ENCODE assay signal across 10 mouse cellular contexts in genomic region chr7:35729621-35730031, GRCm38 (mm10). TPM values are rescaled to one million over a fixed set of nuclear protein-coding genes. Genes with fewer than 3 reads are reported as not detected.
DNase-seq lines count a peak whose midpoint lies in the region; ATAC-seq lines count a peak whose summit lies in the region.
"Had no signal": no experiment of that assay in that cellular context is flagged by ENCODE, and none has a peak within 500 bp of the region (broad histone marks: within the 10 kb centered on the region; RNA-seq: fewer than 3 reads in every experiment).

No protein-coding gene starts in this region.

- H3K36me3 ChIP-seq in intestine, embryonic 15.5 days: 0 out of 2 replicates have a peak, but pooled peaks cover 4% of the 10 kb centered on the region
- H3K36me3 ChIP-seq in intestine, embryonic 16.5 days (ENCODE audit: control insufficient read depth, insufficient read depth, low read length): 0 out of 2 replicates have a peak, but pooled peaks cover 3% of the 10 kb centered on the region
- peaks cover 8% of the 10 kb centered on the region; the same call in 1 of the 2 replicates for H3K36me3 ChIP-seq in stomach, embryonic 15.5 days

- H3K9ac ChIP-seq in intestine, embryonic 15.5 days: no peak overlapping the region
- H3K9ac ChIP-seq in intestine, embryonic 16.5 days (ENCODE audit: low read depth, low read length): no peak overlapping the region
- no peak overlapping the region for H3K9ac ChIP-seq in stomach, embryonic 15.5 days

- no peaks in the 10 kb centered on the region for H3K4me1 ChIP-seq in intestine, embryonic 15.5 days (replicated peaks)
- no peaks in the 10 kb centered on the region for H3K4me1 ChIP-seq in intestine, embryonic 16.5 days (ENCODE audit: control insufficient read depth, insufficient read depth, low read length)
- H3K4me1 ChIP-seq in stomach, embryonic 15.5 days: no peaks in the 10 kb centered on the region

- H3K27me3 ChIP-seq in intestine, embryonic 15.5 days (replicated peaks): no peaks in the 10 kb centered on the region
- H3K27me3 ChIP-seq in intestine, embryonic 16.5 days (replicated peaks; ENCODE audit: control insufficient read depth, insufficient read depth, low read length): no peaks in the 10 kb centered on the region
- H3K27me3 ChIP-seq in stomach, embryonic 15.5 days (replicated peaks): no peaks in the 10 kb centered on the region

- H3K9me3 ChIP-seq in intestine, embryonic 15.5 days: no peaks in the 10 kb centered on the region
- H3K9me3 ChIP-seq in intestine, embryonic 16.5 days (ENCODE audit: control insufficient read depth, low read length): no peaks in the 10 kb centered on the region
- no peaks in the 10 kb centered on the region for H3K9me3 ChIP-seq in stomach, embryonic 15.5 days
- H3K9me3 ChIP-seq: G1E had no signal

- 75% methylated on average over 9 of the region's 9 CpGs for WGBS in intestine, embryonic 15.5 days
- 68% methylated on average over 9 of the region's 9 CpGs for WGBS in intestine, embryonic 16.5 days
- WGBS in stomach, embryonic 15.5 days: 70% methylated on average over 9 of the region's 9 CpGs

- H3K4me2 ChIP-seq in intestine, embryonic 15.5 days (replicated peaks): no peak overlapping the region
- no peak overlapping the region for H3K4me2 ChIP-seq in intestine, embryonic 16.5 days (ENCODE audit: low read depth, low read length)
- H3K4me2 ChIP-seq in stomach, embryonic 15.5 days: no peak overlapping the region

- peak; percentile 3 for DNase-seq in T-cell, adult 2 months (ENCODE audit: low spot score)
- DNase-seq in induced T-regulatory cell, adult 2 months (ENCODE audit: low read depth): peak; percentile 74
- no peak for DNase-seq in cerebellum, postnatal 10 days
- DNase-seq in layer of hippocampus, adult 8-10 months (ENCODE audit: low spot score in 2 of 2): no peak
- DNase-seq in neural tube, embryonic 10.5 days (ENCODE audit: extremely low spot score, low spot score): no peak

- H3K4me3 ChIP-seq in intestine, embryonic 15.5 days (replicated peaks): no peak overlapping the region
- no peak overlapping the region for H3K4me3 ChIP-seq in intestine, embryonic 16.5 days (ENCODE audit: low read length)
- H3K4me3 ChIP-seq in stomach, embryonic 15.5 days (replicated peaks): no peak overlapping the region
- H3K4me3 ChIP-seq: heart, adult 2 months had no signal

- no peak overlapping the region for H3K27ac ChIP-seq in intestine, embryonic 15.5 days
- no peak overlapping the region for H3K27ac ChIP-seq in intestine, embryonic 16.5 days (ENCODE audit: low read length)
- H3K27ac ChIP-seq in stomach, embryonic 15.5 days: no peak overlapping the region
- H3K27ac ChIP-seq: heart, adult 2 months had no signal

- ATAC-seq in intestine, embryonic 15.5 days: peak; percentile 34; the same call in 1 of the 2 replicates
- no peak for ATAC-seq in intestine, embryonic 16.5 days
- ATAC-seq in stomach, embryonic 15.5 days (ENCODE audit: insufficient read depth, low FRiP score, low read depth): peak; percentile 71; the same call in 1 of the 2 replicates

RNA-seq across cellular contexts. Expression of gene Dpy19l3, which starts 24.6 kb away (rescaled TPM):
- polyA plus RNA-seq in intestine, embryonic 15.5 days (2015; fragmentation: Nextera tagmentation; extraction: Ambion mirVana): 15.6 and 17.5 TPM in 2 replicates
- 11.7 and 13.5 TPM in 2 replicates for polyA plus RNA-seq in intestine, embryonic 16.5 days (2015; fragmentation: Nextera tagmentation; extraction: Ambion mirVana)
- 18.5 and 21.1 TPM in 2 replicates for polyA plus RNA-seq in stomach, embryonic 15.5 days (2015; fragmentation: Nextera tagmentation; extraction: Ambion mirVana)
- total RNA-seq in layer of hippocampus, adult 8-10 months (2022): 10 to 100 TPM; 73.1 to 97.4 (median 87.4) TPM

Comparison
In these comparisons a context has a peak if more than half of its experiments do, and no peak if none do; other contexts are left out.
1. DNase-seq: peak in T-cell, adult 2 months (single experiment) and induced T-regulatory cell, adult 2 months (single experiment); none in cerebellum, postnatal 10 days (0 of 2), layer of hippocampus, adult 8-10 months (0 of 2) and neural tube, embryonic 10.5 days (single experiment).